Mouse (Mus musculus) layer of hippocampus, postnatal 14 days (tissue): ENCODE results near the gene 1700008P02Rik. TPM values are rescaled to one million over a fixed set of nuclear protein-coding genes. Genes with fewer than 3 reads are reported as not detected.
"Not testable (repeated sequence)": the region's sequence is repeated elsewhere in the genome, so short reads cannot be mapped to it uniquely, and the experiment has no call there.

ENCODE experiments used
- DNase-seq, 2 experiments: peaks; one replicate each; pipeline ENCODE4 v3.0.0; 2021 to 2022; ENCODE audit warnings: low spot score in 2 of 2, mixed read lengths in 1 of 2
- long read RNA-seq, 2 experiments: library from polyadenylated mRNA; stranded (forward); transcript quantifications; one replicate each; pipeline ENCODE4 v2.0.0; 2021
- total RNA-seq, 2 experiments: library from RNA; stranded (reverse); gene quantifications; 2 replicates each; pipeline ENCODE4 v1.2.3; 2021

Gene 1700008P02Rik
- total RNA-seq: not detected
- long read RNA-seq, experiment 1: 0 reads
- long read RNA-seq, experiment 2: 0 reads

GRCm38 (mm10) chr3:6620343-6620742 lies at the start of gene 1700008P02Rik:
1700008P02Rik (minus strand) TSS chr3:6620443.
- no peak for DNase-seq

DNA sequence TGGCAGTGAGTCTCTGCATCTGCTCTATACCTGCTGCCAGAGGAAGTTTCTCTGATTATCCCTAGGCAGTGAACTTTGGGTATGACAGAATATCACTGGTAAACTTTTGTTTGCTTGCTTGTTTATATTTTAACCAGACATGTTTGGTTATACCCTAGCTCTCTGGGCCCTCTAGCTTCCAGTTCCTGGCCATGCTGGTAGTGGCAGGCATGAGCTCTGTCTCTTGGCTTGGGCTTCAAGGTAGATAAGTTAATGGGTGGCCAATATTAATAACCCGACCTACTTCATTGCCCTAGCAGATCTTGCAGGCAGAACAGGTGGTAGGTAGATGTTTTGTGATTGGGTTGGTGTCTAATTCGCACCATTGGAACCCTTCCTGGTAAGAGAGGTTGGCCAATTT lies 29.2 kb upstream of the 1700008P02Rik start:
- no peak for DNase-seq

- DNase-seq: not testable (repeated sequence)
These were observed 17.9 kb upstream of the 1700008P02Rik start for GRCm38 (mm10) chr3:6638151-6638550.

GRCm38 (mm10) chr3:6634256-6634655 lies 14.0 kb upstream of the 1700008P02Rik start:
- DNase-seq: no peak

DNA sequence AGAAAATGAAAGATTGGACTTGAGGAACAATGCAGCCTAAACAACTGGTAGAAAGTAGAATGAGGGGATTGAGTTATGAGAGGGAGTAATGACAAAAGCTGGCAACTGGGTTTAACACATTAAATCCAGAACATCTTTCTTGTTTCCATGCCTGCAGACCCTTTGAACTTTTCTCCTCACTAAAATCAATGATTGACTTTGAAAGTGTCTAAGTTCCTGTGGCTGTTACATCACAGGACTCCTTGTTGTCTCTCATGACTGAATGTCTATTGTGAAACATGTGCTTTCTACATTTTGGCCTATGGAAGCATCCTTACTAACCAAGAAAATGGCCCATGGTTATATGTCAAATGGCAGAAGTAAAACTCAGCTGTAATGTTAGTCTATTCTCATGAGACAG lies 2.4 kb downstream of the 1700008P02Rik start:
- DNase-seq: no peak
